Mouse (Mus musculus): Measurements from ENCODE around the gene Cox7a2l.

Cox7a2l gene

GRCm38 (mm10) chr17:83526624-83527532 lies 9.7 kb upstream of the Cox7a2l start:
- no peak for DNase-seq (ENCODE audit: low read depth, low spot score)

GRCm38 (mm10) chr17:83526091-83526561 lies 9.0 kb upstream of the Cox7a2l start:
- no peak for DNase-seq (ENCODE audit: low read depth, low spot score)

- DNase-seq (ENCODE audit: low read depth, low spot score), result no peak
Measured at GRCm38 (mm10) chr17:83525596-83525995, 8.5 kb upstream of the Cox7a2l start.

GRCm38 (mm10) chr17:83524753-83525152 lies 7.6 kb upstream of the Cox7a2l start:
- DNase-seq (ENCODE audit: low read depth, low spot score), result no peak

GRCm38 (mm10) chr17:83522590-83523379 lies 5.7 kb upstream of the Cox7a2l start:
- DNase-seq (ENCODE audit: low read depth, low spot score), result no peak

GRCm38 (mm10) chr17:83521881-83522280 lies 4.8 kb upstream of the Cox7a2l start:
- no peak for DNase-seq (ENCODE audit: low read depth, low spot score)

GRCm38 (mm10) chr17:83514213-83514701 lies 2.9 kb downstream of the Cox7a2l start:
- DNase-seq (ENCODE audit: low read depth, low spot score), result peak; percentile 94

- peak; percentile 15 for DNase-seq (ENCODE audit: low read depth, low spot score)
Measured at GRCm38 (mm10) chr17:83513655-83514212, 3.4 kb downstream of the Cox7a2l start.

- no peak for DNase-seq (ENCODE audit: low read depth, low spot score)
Measured at GRCm38 (mm10) chr17:83512130-83512529, 5.0 kb downstream of the Cox7a2l start.

GRCm38 (mm10) chr17:83503693-83504092 lies 13.4 kb downstream of the Cox7a2l start:
- DNase-seq (ENCODE audit: low read depth, low spot score), result no peak

GRCm38 (mm10) chr17:83499692-83500091 lies 17.4 kb downstream of the Cox7a2l start:
- no peak for DNase-seq (ENCODE audit: low read depth, low spot score)

- DNase-seq (ENCODE audit: low read depth, low spot score), result no peak
Measured at GRCm38 (mm10) chr17:83498889-83499288, 18.2 kb downstream of the Cox7a2l start.

- no peak for DNase-seq (ENCODE audit: low read depth, low spot score)
Measured at GRCm38 (mm10) chr17:83487762-83488161, 29.4 kb downstream of the Cox7a2l start.

GRCm38 (mm10) chr17:83483784-83484183 lies 33.3 kb downstream of the Cox7a2l start:
- DNase-seq (ENCODE audit: low read depth, low spot score), result no peak

- DNase-seq (ENCODE audit: low read depth, low spot score), result no peak
Measured at GRCm38 (mm10) chr17:83482817-83483536, 34.2 kb downstream of the Cox7a2l start.

- DNase-seq (ENCODE audit: low read depth, low spot score), result peak; percentile 5
Measured at GRCm38 (mm10) chr17:83481551-83481950, 35.6 kb downstream of the Cox7a2l start.

GRCm38 (mm10) chr17:83477089-83477488 lies 40.0 kb downstream of the Cox7a2l start:
- no peak for DNase-seq (ENCODE audit: low read depth, low spot score)

GRCm38 (mm10) chr17:83469586-83469985 lies 47.5 kb downstream of the Cox7a2l start:
- no peak for DNase-seq (ENCODE audit: low read depth, low spot score)

- no peak for DNase-seq (ENCODE audit: low read depth, low spot score)
Measured at GRCm38 (mm10) chr17:83466697-83467251, 50.4 kb downstream of the Cox7a2l start.

- DNase-seq (ENCODE audit: low read depth, low spot score), result no peak
Measured at GRCm38 (mm10) chr17:83465969-83466368, 51.2 kb downstream of the Cox7a2l start.

GRCm38 (mm10) chr17:83457271-83457670 lies 59.9 kb downstream of the Cox7a2l start:
- no peak for DNase-seq (ENCODE audit: low read depth, low spot score)

All from telencephalon, adult 2 months (tissue).